Mouse (Mus musculus): Measurements from ENCODE around the gene Ccl1. TPM values are rescaled to one million over a fixed set of nuclear protein-coding genes. Genes with fewer than 3 reads are reported as not detected.

Ccl1 gene
- polyA plus RNA-seq, 1 experiment, result not detected

DNA sequence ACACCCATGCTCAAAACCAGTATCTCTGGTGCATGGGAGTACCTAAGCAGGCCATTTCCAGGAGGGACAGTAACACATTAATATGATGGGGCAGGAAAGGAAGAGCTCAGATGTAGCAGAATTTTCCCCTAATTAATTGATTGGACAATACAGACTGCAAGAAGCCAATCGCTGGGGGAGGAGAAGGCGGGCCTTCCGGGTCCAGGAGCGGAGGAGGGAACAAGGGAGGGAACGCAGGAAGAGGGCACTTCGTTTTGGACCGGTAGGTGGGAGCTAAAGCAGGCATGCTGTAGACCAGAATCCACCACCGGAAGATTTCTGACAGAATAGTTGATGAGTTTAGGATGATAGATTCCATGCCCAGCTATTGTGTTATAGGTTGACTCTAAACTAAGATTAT lies 142.2 kb downstream of the Ccl1 start:
- Histone ChIP-seq H3K9me3 (no peaks in the 10 kb centered on the region), H3K36me3 (replicated peaks; ENCODE audit: low read length) (no peaks in the 10 kb centered on the region), H3K4me1 (no peaks in the 10 kb centered on the region), H3K27me3 (replicated peaks) (peaks cover 6% of the 10 kb centered on the region), H3K4me3 (replicated peaks) (no peak overlapping the region)
- TF ChIP-seq FLI1 (IDR thresholded peaks at IDR 0.05; ENCODE audit: low read length), result no peak
- TF ChIP-seq GATA1 (IDR thresholded peaks at IDR 0.05; ENCODE audit: borderline replicate concordance, low read length), result no peak

DNA sequence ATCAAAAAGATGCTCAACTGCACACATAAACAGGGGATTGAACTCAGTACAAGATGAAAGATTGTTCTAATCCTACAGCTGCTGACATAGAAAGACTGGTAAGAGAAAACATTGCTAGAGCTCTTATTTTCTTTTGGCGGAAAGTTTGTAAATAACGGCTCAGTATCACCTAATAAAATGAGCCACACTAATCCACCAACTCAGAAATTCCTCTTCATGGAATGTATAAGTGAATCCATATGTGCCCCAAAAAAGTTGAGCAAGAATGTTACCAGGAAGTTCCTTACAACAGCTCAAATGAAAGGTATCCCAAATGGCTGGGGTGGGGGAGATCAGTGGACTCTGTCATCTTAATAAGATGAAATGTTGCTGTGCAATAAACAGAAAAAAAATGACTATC lies 146.4 kb downstream of the Ccl1 start:
- TF ChIP-seq FLI1 (IDR thresholded peaks at IDR 0.05; ENCODE audit: low read length), result no peak
- Histone ChIP-seq H3K9me3 (no peaks in the 10 kb centered on the region), H3K27me3 (replicated peaks) (peaks cover 4% of the 10 kb centered on the region), H3K36me3 (replicated peaks; ENCODE audit: low read length) (no peaks in the 10 kb centered on the region), H3K4me3 (replicated peaks) (no peak overlapping the region), H3K4me1 (no peaks in the 10 kb centered on the region)

DNA sequence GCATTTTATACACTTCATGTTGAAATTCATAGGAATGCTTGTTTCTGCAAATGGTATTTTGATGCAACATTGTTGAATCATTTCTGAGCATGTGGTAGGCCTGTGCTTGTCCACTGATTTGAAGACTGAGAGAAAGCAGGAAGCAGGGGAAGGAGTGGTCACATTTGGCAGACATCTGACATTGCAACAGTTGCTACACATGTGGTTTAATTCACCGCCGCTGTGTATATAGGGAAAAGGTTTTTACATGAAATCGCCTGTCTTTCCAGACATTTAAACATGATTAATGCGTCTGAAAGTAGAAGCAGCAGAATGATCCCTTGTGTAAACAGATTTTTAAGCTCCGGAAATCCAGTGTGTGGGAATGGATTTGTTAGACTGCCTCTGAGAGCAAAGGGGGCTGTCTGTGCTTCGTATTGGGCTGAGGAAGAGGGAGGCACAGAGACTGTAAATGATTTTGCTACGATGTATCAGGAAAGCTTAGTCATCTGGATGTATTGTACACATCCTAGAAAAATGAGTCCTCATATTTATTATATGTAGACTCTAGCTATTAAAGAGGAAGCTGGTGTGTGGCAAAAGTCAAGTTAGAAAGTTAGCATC lies 165.9 kb downstream of the Ccl1 start:
- TF ChIP-seq FLI1 (IDR thresholded peaks at IDR 0.05; ENCODE audit: low read length) (no peak), GATA1 (IDR thresholded peaks at IDR 0.05; ENCODE audit: borderline replicate concordance, low read length) (no peak)
- Histone ChIP-seq H3K4me3 (replicated peaks) (no peak overlapping the region), H3K9me3 (no peaks in the 10 kb centered on the region), H3K27me3 (replicated peaks) (peaks cover 2% of the 10 kb centered on the region), H3K36me3 (replicated peaks; ENCODE audit: low read length) (no peaks in the 10 kb centered on the region), H3K4me1 (no peaks in the 10 kb centered on the region)

DNA sequence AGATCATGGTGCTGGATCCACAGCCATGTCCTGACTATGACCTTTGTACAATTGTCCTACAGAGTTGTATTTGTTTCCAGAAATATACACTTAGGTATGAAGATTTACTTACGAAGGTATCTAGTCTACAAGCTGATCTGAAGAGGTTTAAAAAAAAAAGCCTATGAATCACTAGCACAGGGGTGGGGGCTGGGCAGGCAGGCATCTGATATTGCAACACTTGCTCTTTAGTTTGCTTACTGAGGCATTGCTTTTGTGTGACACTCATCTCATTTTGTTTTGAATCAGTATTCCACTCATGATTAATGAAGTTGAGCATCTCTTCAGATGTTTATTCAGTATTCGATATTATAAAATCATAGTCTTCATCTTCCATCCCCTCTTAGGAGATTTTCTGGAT lies 169.3 kb downstream of the Ccl1 start:
- Histone ChIP-seq H3K27me3 (replicated peaks) (peaks cover 2% of the 10 kb centered on the region), H3K4me3 (replicated peaks) (no peak overlapping the region), H3K9me3 (no peaks in the 10 kb centered on the region), H3K36me3 (replicated peaks; ENCODE audit: low read length) (no peaks in the 10 kb centered on the region), H3K4me1 (no peaks in the 10 kb centered on the region)
- no peak for TF ChIP-seq FLI1 (IDR thresholded peaks at IDR 0.05; ENCODE audit: low read length)
- no peak for TF ChIP-seq GATA1 (IDR thresholded peaks at IDR 0.05; ENCODE audit: borderline replicate concordance, low read length)

DNA sequence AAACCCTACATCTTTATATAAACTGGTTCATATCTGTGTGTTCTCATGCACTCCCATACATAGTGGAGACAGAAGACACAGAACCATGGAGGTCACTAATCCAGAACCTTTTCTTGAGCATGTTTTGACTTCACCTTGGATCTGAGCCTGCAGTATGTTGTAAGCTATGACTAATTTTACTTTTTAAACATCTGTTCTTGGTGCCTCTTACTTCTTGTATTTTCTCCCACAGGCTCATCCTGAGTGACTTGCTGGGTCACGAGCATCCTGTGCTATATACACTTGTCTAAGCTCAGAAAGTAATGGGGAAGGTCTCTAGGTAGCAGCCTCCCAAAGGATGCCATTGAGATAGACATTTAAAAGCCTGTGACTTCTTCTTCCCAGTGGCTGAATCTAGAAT lies 172.5 kb downstream of the Ccl1 start:
- no peaks in the 10 kb centered on the region for H3K4me1 ChIP-seq
- no peaks in the 10 kb centered on the region for H3K36me3 ChIP-seq (replicated peaks; ENCODE audit: low read length)
- H3K9me3 ChIP-seq, result no peaks in the 10 kb centered on the region
- no peak overlapping the region for H3K4me3 ChIP-seq (replicated peaks)
- peaks cover 2% of the 10 kb centered on the region for H3K27me3 ChIP-seq (replicated peaks)
- TF ChIP-seq GATA1 (IDR thresholded peaks at IDR 0.05; ENCODE audit: borderline replicate concordance, low read length) (no peak), FLI1 (IDR thresholded peaks at IDR 0.05; ENCODE audit: low read length) (no peak)

Other genes with a start within 250 kb of the Ccl1 start
- gene Ccl11, start 247.9 kb downstream of the Ccl1 start, polyA plus RNA-seq (2012; ENCODE audit: insufficient read depth, low replicate concordance), result not detected in 2 replicates
- gene Ccl12, start 203.8 kb downstream of the Ccl1 start, polyA plus RNA-seq (2012; ENCODE audit: insufficient read depth, low replicate concordance), result not detected in 2 replicates
- not detected in 2 replicates for gene Ccl8, start 190.5 kb downstream of the Ccl1 start, polyA plus RNA-seq (2012; ENCODE audit: insufficient read depth, low replicate concordance)
- not detected in 2 replicates for gene Tmem132e, start 83.2 kb upstream of the Ccl1 start, polyA plus RNA-seq (2012; ENCODE audit: insufficient read depth, low replicate concordance)